Mouse (Mus musculus) MEL (cell line): ENCODE results near the gene Hamp. TPM values are rescaled to one million over a fixed set of nuclear protein-coding genes. Genes with fewer than 3 reads are reported as not detected.

Experiments used
- DNase-seq: peaks from one replicate; pipeline ENCODE4 v3.0.0; 2011; ENCODE audit warnings: low read depth, low spot score
- H3K27ac ChIP-seq: 2 replicates; pipeline ENCODE4 v1.5.1; 2012; ENCODE audit warnings: low read depth, mild to moderate bottlenecking, control low read depth, low read length, moderate library complexity; ENCODE audit not compliant: control insufficient read depth
- H3K27me3 ChIP-seq, 2 experiments: fragments of 150-350 bp in 1 of 2; sonication (generic) in 1 of 2; 2 replicates each; pipeline ENCODE4 v1.6.1; 2012; ENCODE audit warnings: low read length in 2 of 2, mild to moderate bottlenecking in 2 of 2, improper control_type of control experiment in 1 of 2, moderate library complexity in 1 of 2; ENCODE audit not compliant: insufficient read depth in 2 of 2, control insufficient read depth in 1 of 2
- H3K36me3 ChIP-seq, 2 experiments: 2 replicates each; pipeline ENCODE4 v1.6.1; 2012 to 2014; ENCODE audit warnings: low read length in 2 of 2, improper control_type of control experiment in 1 of 2, inconsistent platforms in 1 of 2, mild to moderate bottlenecking in 1 of 2; ENCODE audit not compliant: insufficient read depth in 2 of 2, control insufficient read depth in 1 of 2
- H3K4me1 ChIP-seq, 2 experiments: fragments of 150-350 bp in 1 of 2; sonication (generic) in 1 of 2; 2 replicates each; pipeline ENCODE4 v1.6.1; 2012; ENCODE audit warnings: low read length in 2 of 2, improper control_type of control experiment in 1 of 2, mild to moderate bottlenecking in 1 of 2; ENCODE audit not compliant: insufficient read depth in 2 of 2, control insufficient read depth in 1 of 2
- H3K4me3 ChIP-seq, 2 experiments: fragments of 150-350 bp in 1 of 2; sonication (generic) in 1 of 2; 2 replicates each; pipeline ENCODE4 v1.5.1; 2012; ENCODE audit warnings: low read depth in 2 of 2, low read length in 2 of 2, mild to moderate bottlenecking in 2 of 2, moderate library complexity in 2 of 2, control low read depth in 1 of 2, improper control_type of control experiment in 1 of 2; ENCODE audit not compliant: control insufficient read depth in 1 of 2, insufficient read depth in 1 of 2
- H3K79me2 ChIP-seq: 2 replicates; pipeline ENCODE4 v1.6.1; 2012; ENCODE audit warnings: mild to moderate bottlenecking, low read length, moderate library complexity; ENCODE audit not compliant: control insufficient read depth, poor library complexity, insufficient read depth
- H3K9ac ChIP-seq: 2 replicates; pipeline ENCODE4 v1.6.1; 2012; ENCODE audit warnings: low read depth, mild to moderate bottlenecking, control low read depth, low read length, moderate library complexity; ENCODE audit not compliant: control insufficient read depth, poor library complexity, severe bottlenecking
- H3K9me3 ChIP-seq: fragments of 150-350 bp; sonication (generic); replicated peaks from 2 replicates; pipeline ENCODE4 v1.6.1; 2012; ENCODE audit warnings: mild to moderate bottlenecking, low read length, improper control_type of control experiment, moderate library complexity; ENCODE audit not compliant: insufficient read depth
- BHLHE40 ChIP-seq: IDR thresholded peaks from 2 replicates; pipeline ENCODE4 v1.6.1; 2012; ENCODE audit warnings: low read depth, mild to moderate bottlenecking, inconsistent platforms, low read length, improper control_type of control experiment, borderline replicate concordance
- CHD2 ChIP-seq: IDR thresholded peaks from 2 replicates; pipeline ENCODE4 v1.6.1; 2011; ENCODE audit warnings: low read length, improper control_type of control experiment
- CTCF ChIP-seq, 3 experiments: IDR thresholded peaks in 2 of 3; conservative IDR thresholded peaks in 1 of 3; 2 replicates each; pipeline ENCODE4 v1.5.1; 2011 to 2012; ENCODE audit warnings: low read length in 3 of 3, low read depth in 2 of 3, mild to moderate bottlenecking in 2 of 3, improper control_type of control experiment in 1 of 3, inconsistent platforms in 1 of 3, mixed read lengths in 1 of 3, moderate library complexity in 1 of 3; ENCODE audit not compliant: control insufficient read depth in 1 of 3, insufficient read depth in 1 of 3, poor library complexity in 1 of 3, severe bottlenecking in 1 of 3
- E2F4 ChIP-seq: IDR thresholded peaks from 2 replicates; pipeline ENCODE4 v1.6.1; 2011; ENCODE audit warnings: low read depth, low read length, improper control_type of control experiment, borderline replicate concordance
- ELF1 ChIP-seq: IDR thresholded peaks from 2 replicates; pipeline ENCODE4 v1.6.1; 2014; ENCODE audit warnings: low read depth, mild to moderate bottlenecking, inconsistent platforms, low read length, improper control_type of control experiment, moderate library complexity
- EP300 ChIP-seq, 2 experiments: IDR thresholded peaks; 2 replicates each; pipeline ENCODE4 v1.6.1; 2011; ENCODE audit warnings: improper control_type of control experiment in 2 of 2, low read length in 2 of 2, low read depth in 1 of 2, mild to moderate bottlenecking in 1 of 2
- ETS1 ChIP-seq: IDR thresholded peaks from 2 replicates; pipeline ENCODE4 v1.6.1; 2012; ENCODE audit warnings: low read depth, mild to moderate bottlenecking, inconsistent platforms, low read length, improper control_type of control experiment, moderate library complexity
- HCFC1 ChIP-seq: IDR thresholded peaks from 2 replicates; pipeline ENCODE4 v1.6.1; 2012; ENCODE audit warnings: low read depth, mild to moderate bottlenecking, inconsistent platforms, low read length, improper control_type of control experiment, moderate library complexity
- MAFK ChIP-seq: IDR thresholded peaks from 2 replicates; pipeline ENCODE4 v1.6.1; 2011; ENCODE audit warnings: low read depth, mild to moderate bottlenecking, low read length, improper control_type of control experiment, borderline replicate concordance
- MAX ChIP-seq: IDR thresholded peaks from 2 replicates; pipeline ENCODE4 v1.6.1; 2011; ENCODE audit warnings: low read length, improper control_type of control experiment
- MAZ ChIP-seq: IDR thresholded peaks from 2 replicates; pipeline ENCODE4 v1.6.1; 2012; ENCODE audit warnings: low read depth, mild to moderate bottlenecking, inconsistent platforms, low read length, improper control_type of control experiment
- NELFE ChIP-seq: IDR thresholded peaks from 2 replicates; pipeline ENCODE4 v1.6.1; 2011; ENCODE audit warnings: low read depth, low read length, improper control_type of control experiment
- POLR2AphosphoS2 ChIP-seq: IDR thresholded peaks from 2 replicates; pipeline ENCODE4 v1.6.1; 2011; ENCODE audit warnings: low read length, improper control_type of control experiment
- POLR2AphosphoS5 ChIP-seq: IDR thresholded peaks from 2 replicates; pipeline ENCODE4 v1.6.1; 2012; ENCODE audit warnings: low read depth, borderline replicate concordance, mild to moderate bottlenecking, inconsistent platforms, low read length, moderate library complexity, mixed read lengths
- RAD21 ChIP-seq: IDR thresholded peaks from 2 replicates; pipeline ENCODE4 v1.6.1; 2011; ENCODE audit warnings: mild to moderate bottlenecking, low read depth, low read length, improper control_type of control experiment
- RCOR1 ChIP-seq: IDR thresholded peaks from 2 replicates; pipeline ENCODE4 v1.6.1; 2012; ENCODE audit warnings: low read depth, mild to moderate bottlenecking, inconsistent platforms, low read length, improper control_type of control experiment
- SIN3A ChIP-seq: IDR thresholded peaks from 2 replicates; pipeline ENCODE4 v1.6.1; 2012; ENCODE audit warnings: low read length, improper control_type of control experiment, inconsistent platforms
- TAL1 ChIP-seq: IDR thresholded peaks from 2 replicates; pipeline ENCODE4 v1.6.1; 2012; ENCODE audit warnings: mild to moderate bottlenecking, inconsistent platforms, low read length, moderate library complexity, mixed read lengths
- TBP ChIP-seq: IDR thresholded peaks from 2 replicates; pipeline ENCODE4 v1.8.0; 2011; ENCODE audit warnings: low read depth, low read length, improper control_type of control experiment
- TCF12 ChIP-seq: IDR thresholded peaks from 2 replicates; pipeline ENCODE4 v1.6.1; 2014; ENCODE audit warnings: low read depth, mild to moderate bottlenecking, inconsistent platforms, low read length, improper control_type of control experiment, moderate library complexity
- UBTF ChIP-seq: IDR thresholded peaks from 2 replicates; pipeline ENCODE4 v1.6.1; 2012; ENCODE audit warnings: low read depth, mild to moderate bottlenecking, inconsistent platforms, low read length, improper control_type of control experiment, moderate library complexity, borderline replicate concordance; ENCODE audit not compliant: insufficient read depth
- ZMIZ1 ChIP-seq: IDR thresholded peaks from 2 replicates; pipeline ENCODE4 v1.6.1; 2012; ENCODE audit warnings: low read depth, mild to moderate bottlenecking, inconsistent platforms, low read length, improper control_type of control experiment, moderate library complexity
- ZNF384 ChIP-seq: IDR thresholded peaks from 2 replicates; pipeline ENCODE4 v1.6.1; 2012; ENCODE audit warnings: low read depth, mild to moderate bottlenecking, inconsistent platforms, low read length, improper control_type of control experiment
- polyA plus RNA-seq, 2 experiments: library from polyadenylated mRNA; stranded (reverse) in 1 of 2; unstranded in 1 of 2; fragments of >175 nt in 1 of 2; fragments of >200 nt in 1 of 2; gene quantifications; 2 replicates each; pipeline versions ENCODE4 v1.2.1 to v1.2.4; 2012; ENCODE audit warnings: low replicate concordance in 2 of 2, low read depth in 1 of 2; ENCODE audit not compliant: insufficient read length in 2 of 2, insufficient read depth in 1 of 2, missing spikeins in 1 of 2
- total RNA-seq: library from RNA; depleted of rRNA; stranded (reverse); fragments of 300-350 nt; gene quantifications from 2 replicates; pipeline ENCODE4 v1.2.3, GENCODE M21; 2012

Gene Hamp
- total and polyA plus RNA-seq, 3 experiments: not detected

- TF ChIP-seq ETS1: peak; percentile 53
- no peak for TF ChIP-seq NELFE
- TF ChIP-seq ZMIZ1: no peak
- TF ChIP-seq RCOR1: peak; percentile 49; the same call in 1 of the 2 replicates
- peak; percentile 47 to 76; a peak in 3 of 4 replicates for TF ChIP-seq EP300 (IDR thresholded peaks at IDR 0.05; ENCODE audit: low read depth in 1 of 2, low read length in 2 of 2)
- no peak for TF ChIP-seq TBP
- TF ChIP-seq CHD2: no peak
- TF ChIP-seq RAD21: no peak
- TF ChIP-seq BHLHE40: no peak; the same call in 1 of the 2 replicates
- TF ChIP-seq MAX: no peak
- no peak for TF ChIP-seq E2F4
Measured at GRCm38 (mm10) chr7:30992148-30992547, 48.3 kb upstream of the Hamp start (continued).

GRCm38 (mm10) chr7:30988519-30989162 lies 44.8 kb upstream of the Hamp start:
- H3K36me3 ChIP-seq: peaks cover 0 to 8% of the 10 kb centered on the region in 2 experiments; a peak in 2 of 4 replicates
- H3K4me1 ChIP-seq: peaks cover 2 to 5% of the 10 kb centered on the region in 2 experiments; a peak in 2 of 4 replicates
- no peak overlapping the region for H3K27ac ChIP-seq
- H3K9me3 ChIP-seq: no peaks in the 10 kb centered on the region
- no peaks in the 10 kb centered on the region for H3K79me2 ChIP-seq
- TF ChIP-seq RCOR1 (no peak), TAL1 (no peak), POLR2AphosphoS2 (no peak), POLR2AphosphoS5 (no peak), CTCF (IDR thresholded peaks at IDR 0.05 in 2 of 3, conservative IDR thresholded peaks at IDR 0.05 in 1 of 3; ENCODE audit: control insufficient read depth in 1 of 3, insufficient read depth in 1 of 3, low read depth in 2 of 3, low read length in 3 of 3, poor library complexity in 1 of 3, severe bottlenecking in 1 of 3) (no peak), RAD21 (no peak), E2F4 (no peak), TCF12 (no peak)
- no peak overlapping the region for H3K4me3 ChIP-seq
- H3K9ac ChIP-seq: no peak overlapping the region
- peaks cover 0 to 1% of the 10 kb centered on the region in 2 experiments; a peak in 2 of 4 replicates for H3K27me3 ChIP-seq
- no peak for DNase-seq

- no peak for DNase-seq
- H3K36me3 ChIP-seq: no peaks in the 10 kb centered on the region
- peaks cover 0 to 1% of the 10 kb centered on the region in 2 experiments; a peak in 2 of 4 replicates for H3K27me3 ChIP-seq
- no peak overlapping the region for H3K27ac ChIP-seq
- H3K4me3 ChIP-seq: no peak overlapping the region
- no peaks in the 10 kb centered on the region for H3K4me1 ChIP-seq
- no peak overlapping the region for H3K9ac ChIP-seq
- no peaks in the 10 kb centered on the region for H3K9me3 ChIP-seq
- no peaks in the 10 kb centered on the region for H3K79me2 ChIP-seq
- TF ChIP-seq SIN3A (no peak), ZMIZ1 (no peak), ELF1 (no peak), NELFE (no peak), MAZ (no peak), TBP (no peak), UBTF (no peak), POLR2AphosphoS5 (no peak), ZNF384 (no peak), HCFC1 (no peak), MAFK (no peak), EP300 (IDR thresholded peaks at IDR 0.05; ENCODE audit: low read depth in 1 of 2, low read length in 2 of 2) (no peak), TCF12 (no peak)
- TF ChIP-seq, all 39 proteins: peak for 0
Measured at GRCm38 (mm10) chr7:30985357-30985756, 41.5 kb upstream of the Hamp start.
